Mouse (Mus musculus) midbrain, embryonic 16.5 days (tissue): Measurements from ENCODE around the gene Flcn. TPM values are rescaled to one million over a fixed set of nuclear protein-coding genes. Genes with fewer than 3 reads are reported as not detected.

Experiments
- ATAC-seq: fragments of 200-750 bp; cut with Nextera tagmentation; 2 replicates; pipeline ENCODE4 v1.8.0; 2017; ENCODE audit warnings: moderate TSS enrichment
- H3K27ac ChIP-seq: fragments of 300-500 bp; sonication (generic); 2 replicates; pipeline ENCODE4 v1.5.1; 2014; ENCODE audit warnings: mild to moderate bottlenecking, low read length, mixed read lengths
- H3K27me3 ChIP-seq: fragments of 300-500 bp; sonication (generic); 2 replicates; pipeline ENCODE4 v1.6.1; 2014; ENCODE audit warnings: low read depth, low read length, mixed read lengths; ENCODE audit not compliant: control insufficient read depth, insufficient read depth
- H3K36me3 ChIP-seq: fragments of 300-500 bp; sonication (generic); 2 replicates; pipeline ENCODE4 v1.6.1; 2014; ENCODE audit warnings: mild to moderate bottlenecking, low read length, moderate library complexity, mixed read lengths; ENCODE audit not compliant: control insufficient read depth, insufficient read depth
- H3K4me1 ChIP-seq: fragments of 300-500 bp; sonication (generic); 2 replicates; pipeline ENCODE4 v1.6.1; 2014; ENCODE audit warnings: mild to moderate bottlenecking, low read length, mixed read lengths; ENCODE audit not compliant: control insufficient read depth, insufficient read depth
- H3K4me2 ChIP-seq: fragments of 300-500 bp; sonication (generic); 2 replicates; pipeline ENCODE4 v1.6.1; 2014; ENCODE audit warnings: mild to moderate bottlenecking, low read length, mixed read lengths
- H3K4me3 ChIP-seq: fragments of 300-500 bp; sonication (generic); 2 replicates; pipeline ENCODE4 v1.5.1; 2014; ENCODE audit warnings: low read depth, mild to moderate bottlenecking, low read length, moderate library complexity, mixed read lengths
- H3K9ac ChIP-seq: fragments of 300-500 bp; sonication (generic); 2 replicates; pipeline ENCODE4 v1.6.1; 2014; ENCODE audit warnings: low read depth, low read length, mixed read lengths
- H3K9me3 ChIP-seq: fragments of 300-500 bp; sonication (generic); replicated peaks from 2 replicates; pipeline ENCODE4 v1.6.1; 2014; ENCODE audit warnings: mild to moderate bottlenecking, low read length, mixed read lengths; ENCODE audit not compliant: control insufficient read depth, poor library complexity, severe bottlenecking
- WGBS: fragments of 180-500 bp; shearing (Covaris S2); extraction: QIAGEN DNeasy Blood & Tissue Kit; methylation state at CpG from one replicate; pipeline ENCODE4 v1.1.7; 2014; 5-methylcytosine and 5-hydroxymethylcytosine counted together
- polyA plus RNA-seq: library from polyadenylated mRNA; unstranded; fragments of >200 nt; fragmentation: Nextera tagmentation; extraction: Ambion mirVana; gene quantifications from 2 replicates; pipeline ENCODE4 v1.2.1, GENCODE M21; 2015

The Flcn gene
- polyA plus RNA-seq, 1 experiment from 2014 or later: 45.2 TPM

GRCm38 (mm10) chr11:59778181-59778873 is 31.5 kb downstream of the Flcn start:
- Histone ChIP-seq H3K4me3 (no peak overlapping the region), H3K4me2 (no peak overlapping the region), H3K36me3 (peaks cover 37% of the 10 kb centered on the region), H3K27ac (no peak overlapping the region), H3K9me3 (no peaks in the 10 kb centered on the region), H3K27me3 (no peaks in the 10 kb centered on the region), H3K4me1 (no peaks in the 10 kb centered on the region), H3K9ac (no peak overlapping the region)
- no peak for ATAC-seq
- 58% methylated on average over 9 of the region's 9 CpGs for WGBS

DNA sequence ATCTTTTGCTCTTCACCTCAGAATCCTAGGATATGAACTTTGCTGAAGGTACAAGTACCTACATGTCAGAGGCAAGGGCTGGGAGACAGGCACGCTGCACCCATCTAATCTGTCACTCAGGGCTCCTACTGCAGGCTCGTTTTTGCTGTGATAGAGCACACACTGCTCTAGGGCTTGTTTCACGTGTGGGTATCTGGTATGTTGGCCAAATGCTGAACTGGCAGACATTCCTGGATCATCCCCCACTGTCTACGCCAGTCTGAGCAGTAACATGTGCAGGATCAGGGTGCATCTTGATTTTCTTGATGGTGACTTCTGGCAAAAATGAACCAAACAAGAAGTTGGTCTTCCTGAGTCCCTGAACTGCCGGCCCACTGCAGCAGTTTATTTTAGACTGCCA is 32.6 kb downstream of the Flcn start:
- H3K36me3 ChIP-seq: peaks cover 43% of the 10 kb centered on the region

DNA sequence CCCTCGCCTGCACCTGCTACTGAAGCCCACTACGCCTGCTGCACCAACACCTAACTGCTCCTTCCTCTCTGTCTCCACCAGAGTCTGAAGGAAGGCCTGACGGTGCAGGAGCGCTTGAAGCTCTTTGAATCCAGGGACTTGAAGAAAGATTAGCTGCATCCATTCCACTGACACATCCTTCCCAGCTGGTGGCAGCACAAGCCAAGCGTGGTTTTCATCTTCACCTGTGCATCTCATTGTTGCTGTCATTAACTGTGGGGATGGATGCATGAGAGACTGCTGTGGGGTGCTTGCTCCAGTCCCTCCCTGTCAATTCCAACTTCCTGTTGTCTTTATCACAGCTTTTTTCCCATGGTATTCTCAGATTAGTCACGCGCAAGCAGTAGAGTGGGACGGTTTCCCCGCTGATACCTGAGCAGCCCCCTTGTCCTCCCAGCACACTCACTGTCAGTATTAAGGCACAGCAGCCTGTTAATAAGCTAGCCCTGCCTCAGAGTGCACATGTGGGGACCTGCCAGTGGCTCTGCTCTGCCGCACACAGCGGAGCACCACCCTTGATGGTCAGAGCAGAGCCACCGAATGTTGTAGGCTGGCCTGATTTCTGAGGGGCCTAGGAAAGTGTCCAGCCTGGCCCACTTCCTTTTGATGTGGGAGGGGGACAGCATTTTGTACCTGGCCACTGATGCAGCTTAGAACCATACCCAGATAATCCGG is 34.2 kb downstream of the Flcn start:
- WGBS: 78% methylated on average over 13 of the region's 13 CpGs
- Histone ChIP-seq H3K9ac (no peak overlapping the region), H3K9me3 (no peaks in the 10 kb centered on the region), H3K27ac (0 out of 2 replicates have a peak overlapping the region, but pooled peaks have one; percentile 5), H3K36me3 (peaks cover 58% of the 10 kb centered on the region), H3K27me3 (no peaks in the 10 kb centered on the region), H3K4me1 (no peaks in the 10 kb centered on the region), H3K4me2 (no peak overlapping the region), H3K4me3 (no peak overlapping the region)
- no peak for ATAC-seq

More for the DNA sequence above, 32.6 kb downstream of the Flcn start:
- no peak for ATAC-seq
- H3K27me3 ChIP-seq: no peaks in the 10 kb centered on the region
- WGBS: 90% methylated on average over 5 of the region's 5 CpGs
- no peak overlapping the region for H3K9ac ChIP-seq
- no peaks in the 10 kb centered on the region for H3K4me1 ChIP-seq
- H3K27ac ChIP-seq: no peak overlapping the region
- no peak overlapping the region for H3K4me2 ChIP-seq
- no peaks in the 10 kb centered on the region for H3K9me3 ChIP-seq
- no peak overlapping the region for H3K4me3 ChIP-seq

GRCm38 (mm10) chr11:59774522-59774921 is 35.3 kb downstream of the Flcn start:
- Histone ChIP-seq H3K4me3 (no peak overlapping the region), H3K9ac (no peak overlapping the region), H3K27ac (no peak overlapping the region), H3K27me3 (no peaks in the 10 kb centered on the region), H3K36me3 (peaks cover 65% of the 10 kb centered on the region), H3K4me2 (no peak overlapping the region), H3K4me1 (no peaks in the 10 kb centered on the region), H3K9me3 (no peaks in the 10 kb centered on the region)
- ATAC-seq: no peak
- WGBS: 95% methylated on average over 4 of the region's 4 CpGs

DNA sequence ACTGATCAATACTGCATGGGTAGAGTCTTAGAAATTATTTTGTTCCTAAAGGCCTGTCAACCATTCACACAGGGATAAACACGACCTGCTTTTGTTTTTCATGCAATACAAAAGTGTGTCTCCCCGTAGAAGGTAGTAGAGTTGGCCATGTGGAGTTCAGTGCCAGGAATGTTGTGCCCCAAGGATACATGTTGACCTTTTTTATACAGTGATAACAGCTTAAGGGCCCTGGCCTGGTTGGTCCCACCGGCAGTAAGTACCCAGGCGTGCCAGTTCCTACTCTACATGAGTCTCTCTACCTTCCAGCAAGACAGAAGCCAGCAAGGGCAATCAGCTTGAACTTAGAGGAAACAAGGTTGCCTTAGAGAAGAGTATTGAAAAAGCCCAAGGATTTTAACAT is 36.9 kb downstream of the Flcn start:
- Histone ChIP-seq H3K27ac (no peak overlapping the region), H3K9me3 (no peaks in the 10 kb centered on the region), H3K4me2 (no peak overlapping the region), H3K9ac (no peak overlapping the region), H3K4me1 (no peaks in the 10 kb centered on the region), H3K4me3 (no peak overlapping the region), H3K36me3 (peaks cover 68% of the 10 kb centered on the region), H3K27me3 (no peaks in the 10 kb centered on the region)
- ATAC-seq: no peak
- 94% methylated on average over 4 of the region's 4 CpGs for WGBS

GRCm38 (mm10) chr11:59772291-59772690 is 37.5 kb downstream of the Flcn start:
- no peak overlapping the region for H3K27ac ChIP-seq
- H3K27me3 ChIP-seq: no peaks in the 10 kb centered on the region
- H3K4me3 ChIP-seq: no peak overlapping the region
- H3K9ac ChIP-seq: no peak overlapping the region
- ATAC-seq: no peak
- no peak overlapping the region for H3K4me2 ChIP-seq
- no peaks in the 10 kb centered on the region for H3K4me1 ChIP-seq
- peaks cover 68% of the 10 kb centered on the region for H3K36me3 ChIP-seq
- WGBS: 92% methylated on average over 2 of the region's 2 CpGs
- H3K9me3 ChIP-seq: no peaks in the 10 kb centered on the region

GRCm38 (mm10) chr11:59770753-59771152 is 39.1 kb downstream of the Flcn start:
- Histone ChIP-seq H3K27ac (no peak overlapping the region), H3K9ac (no peak overlapping the region), H3K4me2 (no peak overlapping the region), H3K4me3 (no peak overlapping the region), H3K9me3 (no peaks in the 10 kb centered on the region), H3K4me1 (no peaks in the 10 kb centered on the region), H3K27me3 (no peaks in the 10 kb centered on the region), H3K36me3 (peaks cover 63% of the 10 kb centered on the region)
- no peak for ATAC-seq
- WGBS: 86% methylated on average over 7 of the region's 7 CpGs

GRCm38 (mm10) chr11:59769738-59770137 is 40.1 kb downstream of the Flcn start:
- Histone ChIP-seq H3K36me3 (peaks cover 63% of the 10 kb centered on the region), H3K27ac (no peak overlapping the region)

GRCm38 (mm10) chr11:59769307-59769706 is 40.5 kb downstream of the Flcn start:
- Histone ChIP-seq H3K27me3 (no peaks in the 10 kb centered on the region), H3K9me3 (no peaks in the 10 kb centered on the region), H3K4me2 (no peak overlapping the region), H3K9ac (no peak overlapping the region), H3K4me1 (no peaks in the 10 kb centered on the region), H3K4me3 (no peak overlapping the region), H3K36me3 (peaks cover 66% of the 10 kb centered on the region), H3K27ac (no peak overlapping the region)
- no peak for ATAC-seq
- 94% methylated on average over 2 of the region's 2 CpGs for WGBS

More at GRCm38 (mm10) chr11:59769738-59770137, 40.1 kb downstream of the Flcn start:
- no peak for ATAC-seq
- Histone ChIP-seq H3K4me1 (no peaks in the 10 kb centered on the region), H3K4me2 (no peak overlapping the region), H3K9ac (no peak overlapping the region), H3K4me3 (no peak overlapping the region), H3K9me3 (no peaks in the 10 kb centered on the region), H3K27me3 (no peaks in the 10 kb centered on the region)
- WGBS: 88% methylated on average over 6 of the region's 6 CpGs
